Mouse (Mus musculus): ENCODE data around the gene Trim26. TPM values are rescaled to one million over a fixed set of nuclear protein-coding genes. Genes with fewer than 3 reads are reported as not detected.

The Trim26 gene
- total and polyA plus RNA-seq, 2 experiments from 2014 or later, result 29.8 to 44.3 TPM

GRCm38 (mm10) chr17:36844286-36844719, 7.4 kb downstream of the Trim26 start:
- Histone ChIP-seq H3K9me3 (ENCODE audit: low read length) (no peaks in the 10 kb centered on the region), H3K4me1 (ENCODE audit: insufficient read depth, low read length) (no peaks in the 10 kb centered on the region), H3K27me3 (ENCODE audit: insufficient read depth, low read length) (no peaks in the 10 kb centered on the region), H3K4me2 (ENCODE audit: low read depth, low read length, poor library complexity, severe bottlenecking) (no peak overlapping the region), H3K4me3 (ENCODE audit: low read depth, low read length) (no peak overlapping the region), H3K36me3 (ENCODE audit: insufficient read depth, low read length) (0 out of 2 replicates have a peak, but pooled peaks cover 3% of the 10 kb centered on the region), H3K9ac (replicated peaks; ENCODE audit: low read length, poor library complexity, severe bottlenecking) (no peak overlapping the region), H3K27ac (ENCODE audit: low read depth, low read length) (no peak overlapping the region)
- ATAC-seq (ENCODE audit: low FRiP score) (no peak), DNase-seq (ENCODE audit: low spot score) (no peak)
- no peak for TF ChIP-seq CTCF (IDR thresholded peaks at IDR 0.05)

- 64% methylated on average over 1 of the region's 1 CpGs for WGBS
- no peak overlapping the region for H3K4me2 ChIP-seq (ENCODE audit: low read depth, low read length, poor library complexity, severe bottlenecking)
- no peaks in the 10 kb centered on the region for H3K4me1 ChIP-seq (ENCODE audit: insufficient read depth, low read length)
- no peak for TF ChIP-seq CTCF (IDR thresholded peaks at IDR 0.05)
- 0 out of 2 replicates have a peak, but pooled peaks cover 3% of the 10 kb centered on the region for H3K36me3 ChIP-seq (ENCODE audit: insufficient read depth, low read length)
- ATAC-seq (ENCODE audit: low FRiP score), result no peak
- no peak overlapping the region for H3K4me3 ChIP-seq (ENCODE audit: low read depth, low read length)
- DNase-seq (ENCODE audit: low spot score), result no peak
- no peaks in the 10 kb centered on the region for H3K27me3 ChIP-seq (ENCODE audit: insufficient read depth, low read length)
- H3K9me3 ChIP-seq (ENCODE audit: low read length), result no peaks in the 10 kb centered on the region
- H3K9ac ChIP-seq (replicated peaks; ENCODE audit: low read length, poor library complexity, severe bottlenecking), result no peak overlapping the region
- H3K27ac ChIP-seq (ENCODE audit: low read depth, low read length), result no peak overlapping the region
Measured at GRCm38 (mm10) chr17:36844725-36845124, 7.8 kb downstream of the Trim26 start.

GRCm38 (mm10) chr17:36848911-36849310, 12.0 kb downstream of the Trim26 start:
- 80% methylated on average over 5 of the region's 5 CpGs for WGBS
- no peak for DNase-seq (ENCODE audit: low spot score)
- Histone ChIP-seq H3K9ac (replicated peaks; ENCODE audit: low read length, poor library complexity, severe bottlenecking) (no peak overlapping the region), H3K36me3 (ENCODE audit: insufficient read depth, low read length) (peaks cover 36% of the 10 kb centered on the region), H3K4me1 (ENCODE audit: insufficient read depth, low read length) (no peaks in the 10 kb centered on the region), H3K4me2 (ENCODE audit: low read depth, low read length, poor library complexity, severe bottlenecking) (no peak overlapping the region), H3K27me3 (ENCODE audit: insufficient read depth, low read length) (no peaks in the 10 kb centered on the region), H3K4me3 (ENCODE audit: low read depth, low read length) (no peak overlapping the region), H3K27ac (ENCODE audit: low read depth, low read length) (no peak overlapping the region), H3K9me3 (ENCODE audit: low read length) (no peaks in the 10 kb centered on the region)
- TF ChIP-seq CTCF (IDR thresholded peaks at IDR 0.05), result no peak
- no peak for ATAC-seq (ENCODE audit: low FRiP score)

GRCm38 (mm10) chr17:36849992-36850391, 13.1 kb downstream of the Trim26 start:
- H3K9ac ChIP-seq (replicated peaks; ENCODE audit: low read length, poor library complexity, severe bottlenecking), result no peak overlapping the region
- no peak overlapping the region for H3K27ac ChIP-seq (ENCODE audit: low read depth, low read length)
- no peak for TF ChIP-seq CTCF (IDR thresholded peaks at IDR 0.05)
- H3K36me3 ChIP-seq (ENCODE audit: insufficient read depth, low read length), result peaks cover 43% of the 10 kb centered on the region
- H3K9me3 ChIP-seq (ENCODE audit: low read length), result no peaks in the 10 kb centered on the region
- H3K4me2 ChIP-seq (ENCODE audit: low read depth, low read length, poor library complexity, severe bottlenecking), result no peak overlapping the region
- ATAC-seq (ENCODE audit: low FRiP score) (no peak), DNase-seq (ENCODE audit: low spot score) (no peak)
- H3K4me1 ChIP-seq (ENCODE audit: insufficient read depth, low read length), result no peaks in the 10 kb centered on the region
- WGBS, result 89% methylated on average over 2 of the region's 2 CpGs
- no peaks in the 10 kb centered on the region for H3K27me3 ChIP-seq (ENCODE audit: insufficient read depth, low read length)
- no peak overlapping the region for H3K4me3 ChIP-seq (ENCODE audit: low read depth, low read length)

- no peak overlapping the region for H3K4me3 ChIP-seq (ENCODE audit: low read depth, low read length)
- no peak overlapping the region for H3K27ac ChIP-seq (ENCODE audit: low read depth, low read length)
- 86% methylated on average over 5 of the region's 5 CpGs for WGBS
- peaks cover 52% of the 10 kb centered on the region for H3K36me3 ChIP-seq (ENCODE audit: insufficient read depth, low read length)
- no peaks in the 10 kb centered on the region for H3K27me3 ChIP-seq (ENCODE audit: insufficient read depth, low read length)
- no peak overlapping the region for H3K9ac ChIP-seq (replicated peaks; ENCODE audit: low read length, poor library complexity, severe bottlenecking)
- H3K4me1 ChIP-seq (ENCODE audit: insufficient read depth, low read length), result no peaks in the 10 kb centered on the region
- DNase-seq (ENCODE audit: low spot score) (no peak), ATAC-seq (ENCODE audit: low FRiP score) (no peak)
- H3K4me2 ChIP-seq (ENCODE audit: low read depth, low read length, poor library complexity, severe bottlenecking), result no peak overlapping the region
- no peaks in the 10 kb centered on the region for H3K9me3 ChIP-seq (ENCODE audit: low read length)
- no peak for TF ChIP-seq CTCF (IDR thresholded peaks at IDR 0.05)
Measured at GRCm38 (mm10) chr17:36851200-36851599, 14.3 kb downstream of the Trim26 start.

- Histone ChIP-seq H3K27me3 (ENCODE audit: insufficient read depth, low read length) (no peaks in the 10 kb centered on the region), H3K9me3 (ENCODE audit: low read length) (no peaks in the 10 kb centered on the region), H3K4me1 (ENCODE audit: insufficient read depth, low read length) (no peaks in the 10 kb centered on the region), H3K4me2 (ENCODE audit: low read depth, low read length, poor library complexity, severe bottlenecking) (no peak overlapping the region), H3K27ac (ENCODE audit: low read depth, low read length) (no peak overlapping the region), H3K36me3 (ENCODE audit: insufficient read depth, low read length) (peaks cover 55% of the 10 kb centered on the region), H3K4me3 (ENCODE audit: low read depth, low read length) (no peak overlapping the region), H3K9ac (replicated peaks; ENCODE audit: low read length, poor library complexity, severe bottlenecking) (no peak overlapping the region)
- DNase-seq (ENCODE audit: low spot score) (no peak), ATAC-seq (ENCODE audit: low FRiP score) (no peak)
- 98% methylated on average over 5 of the region's 5 CpGs for WGBS
- TF ChIP-seq CTCF (IDR thresholded peaks at IDR 0.05), result no peak
Measured at GRCm38 (mm10) chr17:36851627-36852026, 14.7 kb downstream of the Trim26 start.

Measured in midbrain, postnatal 0 days (tissue).